Mouse (Mus musculus) layer of hippocampus, postnatal 14 days (tissue): ENCODE results near the gene Plekhg4. TPM values are rescaled to one million over a fixed set of nuclear protein-coding genes. Genes with fewer than 3 reads are reported as not detected.
A peak's percentile ranks its signal among the peaks of the same experiment; 100 is the strongest.

Experiments used
- DNase-seq, 2 experiments: peaks; one replicate each; pipeline ENCODE4 v3.0.0; 2021 to 2022; ENCODE audit warnings: low spot score in 2 of 2, mixed read lengths in 1 of 2
- total RNA-seq, 2 experiments: library from RNA; stranded (reverse); gene quantifications; 2 replicates each; pipeline ENCODE4 v1.2.3; 2021

Plekhg4 gene
- total RNA-seq, 2 experiments from 2014 or later: 0.81 to 1.2 TPM

- peak; percentile 31 to 49 for DNase-seq
Observed at GRCm38 (mm10) chr8:105348450-105349095, 24.5 kb upstream of the Plekhg4 start, which contains the start of gene Slc9a5. Slc9a5 (plus strand) TSS chr8:105348843.

DNA sequence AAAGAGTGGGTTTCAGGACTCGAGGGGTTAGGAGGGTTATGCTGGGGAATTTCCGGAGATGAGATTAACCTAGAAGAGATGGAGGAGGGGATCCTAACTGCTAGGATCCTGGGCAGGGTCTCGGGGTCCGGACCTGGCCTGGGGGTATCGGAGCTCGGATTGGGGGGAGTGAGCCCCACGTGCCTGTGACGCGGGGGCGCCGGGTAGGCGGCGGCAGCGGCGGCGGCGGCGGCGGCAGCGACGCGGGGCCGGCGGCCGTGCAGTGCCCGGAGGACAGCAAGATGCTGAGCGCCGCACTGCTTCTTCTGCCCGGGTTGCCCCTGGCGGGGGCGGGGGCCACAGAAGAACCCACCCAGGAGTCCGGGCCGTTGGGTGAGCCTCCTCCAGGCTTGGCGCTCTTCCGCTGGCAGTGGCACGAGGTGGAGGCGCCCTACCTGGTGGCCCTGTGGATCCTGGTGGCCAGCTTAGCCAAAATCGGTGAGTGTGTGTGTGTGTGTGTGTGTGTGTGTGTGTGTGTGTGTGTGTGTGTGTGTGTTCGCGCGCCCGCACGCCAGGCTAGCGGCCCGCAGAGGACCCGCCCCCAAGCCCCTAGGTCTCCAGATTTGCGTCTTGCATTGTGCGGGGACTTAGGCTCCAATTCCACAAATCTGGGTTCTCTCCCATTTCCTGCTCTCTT lies 23.8 kb upstream of the Plekhg4 start:
- DNase-seq: peak; percentile 25 to 41

GRCm38 (mm10) chr8:105350186-105350585 lies 22.9 kb upstream of the Plekhg4 start:
- no peak for DNase-seq

GRCm38 (mm10) chr8:105353583-105354135 lies 19.4 kb upstream of the Plekhg4 start:
- no peak for DNase-seq

GRCm38 (mm10) chr8:105354549-105354948 lies 18.5 kb upstream of the Plekhg4 start:
- no peak for DNase-seq

DNA sequence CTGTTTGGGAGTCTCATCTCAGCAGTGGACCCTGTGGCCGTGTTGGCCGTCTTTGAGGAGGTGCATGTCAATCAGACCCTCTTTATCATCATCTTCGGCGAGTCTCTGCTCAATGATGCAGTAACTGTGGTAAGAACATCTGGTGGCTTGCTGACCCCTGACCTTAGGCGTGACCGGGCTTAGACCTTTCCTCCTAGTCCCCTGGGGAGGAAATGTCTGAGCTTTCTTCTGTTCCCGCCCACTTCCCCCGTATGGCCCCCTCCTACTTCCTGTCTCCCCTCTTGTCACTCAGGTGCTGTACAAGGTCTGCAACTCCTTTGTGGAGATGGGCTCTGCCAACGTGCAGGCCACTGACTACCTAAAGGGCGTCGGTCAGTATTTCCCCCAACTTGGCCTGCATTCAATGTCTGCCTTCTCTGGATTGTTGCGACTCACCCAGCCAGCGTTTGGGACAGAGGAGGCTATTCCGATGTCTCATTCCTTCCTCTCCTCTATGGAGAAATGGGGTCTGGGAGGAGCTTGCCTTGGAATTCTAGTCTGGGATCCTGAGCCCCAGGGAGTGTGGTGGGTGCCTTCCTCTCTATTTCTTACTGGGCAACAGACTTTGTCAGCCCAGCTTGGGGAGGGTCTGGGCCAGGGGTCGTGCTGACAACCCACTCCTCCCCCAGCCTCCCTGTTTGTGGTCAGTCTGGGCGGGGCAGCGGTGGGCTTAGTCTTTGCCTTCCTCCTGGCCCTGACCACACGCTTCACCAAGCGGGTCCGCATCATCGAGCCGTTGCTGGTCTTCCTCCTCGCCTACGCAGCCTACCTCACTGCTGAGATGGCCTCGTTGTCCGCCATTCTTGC lies 17.7 kb upstream of the Plekhg4 start:
- DNase-seq: no peak

- no peak for DNase-seq
Observed at GRCm38 (mm10) chr8:105356681-105357080, 16.4 kb upstream of the Plekhg4 start.

- no peak for DNase-seq
Observed at GRCm38 (mm10) chr8:105359208-105359607, 13.9 kb upstream of the Plekhg4 start.

GRCm38 (mm10) chr8:105359646-105360045 lies 13.4 kb upstream of the Plekhg4 start:
- DNase-seq: no peak

- DNase-seq: no peak
Observed at GRCm38 (mm10) chr8:105361751-105362702, 11.0 kb upstream of the Plekhg4 start.

- DNase-seq: no peak
Observed at GRCm38 (mm10) chr8:105367107-105367506, 6.0 kb upstream of the Plekhg4 start.

- no peak for DNase-seq
Observed at GRCm38 (mm10) chr8:105372473-105372872, 601 bp upstream of the Plekhg4 start.

DNA sequence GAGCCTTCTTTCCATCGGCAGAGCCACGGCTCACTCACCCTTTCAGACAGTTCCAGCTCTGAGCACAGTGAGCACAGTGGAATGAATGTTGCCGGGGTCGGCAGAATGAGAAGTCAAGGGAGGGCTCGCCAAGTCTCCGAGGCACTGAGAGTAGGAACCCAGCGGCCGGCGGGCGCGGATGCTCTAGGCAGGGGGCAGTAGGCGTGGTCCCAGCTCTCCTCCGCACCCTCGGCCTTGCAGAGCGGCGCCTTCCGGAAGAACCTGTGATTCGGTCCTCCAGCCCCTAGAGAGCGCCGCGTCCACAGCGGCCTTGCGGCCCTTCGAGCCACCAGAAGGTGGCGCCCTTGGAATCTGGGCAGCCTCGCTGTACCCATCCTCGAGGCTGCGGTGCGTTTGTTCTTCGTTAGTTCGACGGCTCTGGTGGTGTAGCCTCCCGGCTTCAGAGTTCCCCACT lies 1.5 kb downstream of the Plekhg4 start:
- DNase-seq: no peak

DNA sequence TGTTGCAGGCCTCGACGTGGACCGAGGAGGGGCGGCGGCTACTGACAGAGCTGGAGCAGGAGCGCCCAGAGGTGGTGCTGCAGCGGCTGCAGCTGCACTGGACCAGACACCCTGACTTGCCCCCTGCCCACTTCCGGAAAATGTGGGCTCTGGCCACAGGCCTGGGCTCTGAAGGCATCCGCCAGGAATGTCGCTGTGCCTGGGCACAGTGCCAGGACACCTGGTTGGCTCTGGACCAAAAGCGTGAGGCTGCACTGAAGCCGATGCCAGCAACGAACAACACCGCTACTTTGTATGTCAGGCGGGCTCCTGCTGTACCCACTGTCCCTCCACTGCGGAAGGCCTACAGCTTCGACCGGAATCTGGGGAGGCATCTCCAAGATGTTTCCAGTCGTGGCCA lies 5.6 kb downstream of the Plekhg4 start:
- DNase-seq: peak; percentile 25 to 40

GRCm38 (mm10) chr8:105380308-105380707 lies 7.2 kb downstream of the Plekhg4 start:
- no peak for DNase-seq

GRCm38 (mm10) chr8:105384070-105384469 lies 11.0 kb downstream of the Plekhg4 start:
- DNase-seq: no peak

- no peak for DNase-seq
Observed at GRCm38 (mm10) chr8:105387151-105387550, 14.1 kb downstream of the Plekhg4 start.

GRCm38 (mm10) chr8:105389096-105389495 lies 16.0 kb downstream of the Plekhg4 start:
- DNase-seq: no peak

DNA sequence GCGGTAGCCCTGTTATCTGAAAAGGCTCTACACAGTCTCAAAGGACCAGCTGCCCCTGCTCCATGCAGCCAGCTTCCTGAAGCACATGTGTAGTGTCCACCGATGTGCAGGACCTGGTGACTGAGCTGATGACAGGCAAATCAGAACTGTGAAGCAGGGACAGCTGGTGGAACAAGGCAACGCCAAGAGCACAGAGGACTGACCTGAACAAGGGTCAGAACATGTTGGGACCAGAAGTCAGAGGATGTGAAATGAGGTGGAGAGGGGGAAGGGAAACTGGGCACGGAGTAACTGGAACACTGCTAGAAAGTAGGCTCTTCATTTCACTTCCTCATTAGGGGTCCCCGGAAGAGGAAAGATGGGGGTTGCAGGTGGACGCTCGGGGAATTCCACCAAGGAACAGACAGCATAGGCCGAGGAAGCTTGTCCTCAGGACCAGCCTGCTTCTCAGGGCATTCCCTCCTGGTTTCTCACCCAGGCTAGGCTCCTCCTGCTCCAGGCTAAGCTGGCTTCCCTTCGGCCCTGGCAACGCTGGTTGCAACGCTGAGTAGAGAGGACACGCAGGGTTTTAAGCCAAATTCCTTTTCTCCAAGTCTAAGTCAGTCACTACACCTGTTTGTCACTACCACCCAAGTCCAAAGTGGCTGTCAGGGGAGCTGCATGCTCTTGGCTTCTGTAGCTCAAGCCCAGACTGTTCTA lies 20.2 kb downstream of the Plekhg4 start:
- DNase-seq: no peak

DNA sequence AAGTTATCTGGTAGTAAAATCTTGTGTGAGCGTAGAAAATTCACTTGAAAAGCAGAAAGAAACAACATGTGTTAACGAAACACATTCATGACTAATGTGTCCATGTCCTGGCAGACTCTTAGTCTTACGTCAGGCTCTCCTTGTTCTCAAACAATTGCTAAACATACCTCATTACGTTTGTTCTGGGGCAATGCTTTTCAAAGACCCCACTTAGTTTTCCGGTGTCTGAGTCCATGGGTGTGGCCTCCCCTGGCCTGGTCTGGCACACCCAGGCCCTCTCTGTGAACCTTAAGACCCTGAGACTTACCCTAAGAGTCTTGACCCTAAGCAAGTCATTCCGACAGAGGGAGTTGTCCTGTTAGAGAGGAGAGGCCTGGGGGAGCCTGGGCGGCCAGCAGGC lies 20.8 kb downstream of the Plekhg4 start:
- DNase-seq: no peak
